Mouse (Mus musculus): ENCODE data around the gene Ugt1a7c.
"Not testable (repeated sequence)": the region's sequence is repeated elsewhere in the genome, so short reads cannot be mapped to it uniquely, and the experiment has no call there.

GRCm38 (mm10) chr1:88109604-88110003, 14.7 kb downstream of the Ugt1a7c start:
- TF ChIP-seq ZMIZ1, ZNF384 (IDR thresholded peaks at IDR 0.05; ENCODE audit: low read depth, low read length): not testable (repeated sequence)
